Mouse (Mus musculus): Measurements from ENCODE around the gene Dennd1b. TPM values are rescaled to one million over a fixed set of nuclear protein-coding genes. Genes with fewer than 3 reads are reported as not detected.

Gene Dennd1b
- polyA plus RNA-seq, 1 experiment from 2014 or later: 14.7 TPM

- H3K9ac ChIP-seq (ENCODE audit: low read depth, low read length): no peak overlapping the region
- no peaks in the 10 kb centered on the region for H3K9me3 ChIP-seq (ENCODE audit: control insufficient read depth, low read length)
- DNase-seq (ENCODE audit: low spot score) (peak; percentile 31), ATAC-seq (ENCODE audit: low FRiP score) (peak; percentile 64; the same call in 1 of the 2 replicates)
- H3K36me3 ChIP-seq (ENCODE audit: control insufficient read depth, insufficient read depth, low read length): no peaks in the 10 kb centered on the region
- 66% methylated on average over 8 of the region's 8 CpGs for WGBS
- H3K27ac ChIP-seq (ENCODE audit: low read depth, low read length): no peak overlapping the region
- no peak overlapping the region for H3K4me3 ChIP-seq (ENCODE audit: low read depth, low read length)
- H3K4me2 ChIP-seq (replicated peaks; ENCODE audit: low read depth, low read length): no peak overlapping the region
- H3K4me1 ChIP-seq (replicated peaks; ENCODE audit: control insufficient read depth, insufficient read depth, low read length): no peaks in the 10 kb centered on the region
- no peaks in the 10 kb centered on the region for H3K27me3 ChIP-seq (ENCODE audit: control insufficient read depth, insufficient read depth, low read length)
These were observed 62.8 kb downstream of the Dennd1b start for GRCm38 (mm10) chr1:139025882-139026645.

- Histone ChIP-seq H3K36me3 (ENCODE audit: control insufficient read depth, insufficient read depth, low read length) (no peaks in the 10 kb centered on the region), H3K4me1 (replicated peaks; ENCODE audit: control insufficient read depth, insufficient read depth, low read length) (no peaks in the 10 kb centered on the region), H3K27ac (ENCODE audit: low read depth, low read length) (no peak overlapping the region), H3K4me2 (replicated peaks; ENCODE audit: low read depth, low read length) (no peak overlapping the region), H3K4me3 (ENCODE audit: low read depth, low read length) (no peak overlapping the region), H3K9me3 (ENCODE audit: control insufficient read depth, low read length) (no peaks in the 10 kb centered on the region), H3K9ac (ENCODE audit: low read depth, low read length) (no peak overlapping the region), H3K27me3 (ENCODE audit: control insufficient read depth, insufficient read depth, low read length) (no peaks in the 10 kb centered on the region)
- DNase-seq (ENCODE audit: low spot score) (no peak), ATAC-seq (ENCODE audit: low FRiP score) (no peak)
These were observed 66.3 kb downstream of the Dennd1b start for GRCm38 (mm10) chr1:139029521-139029920.

GRCm38 (mm10) chr1:139032411-139032810, 69.2 kb downstream of the Dennd1b start:
- no peak overlapping the region for H3K27ac ChIP-seq (ENCODE audit: low read depth, low read length)
- H3K9ac ChIP-seq (ENCODE audit: low read depth, low read length): no peak overlapping the region
- no peaks in the 10 kb centered on the region for H3K9me3 ChIP-seq (ENCODE audit: control insufficient read depth, low read length)
- no peaks in the 10 kb centered on the region for H3K36me3 ChIP-seq (ENCODE audit: control insufficient read depth, insufficient read depth, low read length)
- H3K27me3 ChIP-seq (ENCODE audit: control insufficient read depth, insufficient read depth, low read length): no peaks in the 10 kb centered on the region
- H3K4me3 ChIP-seq (ENCODE audit: low read depth, low read length): no peak overlapping the region
- 93% methylated on average over 1 of the region's 1 CpGs for WGBS
- no peak overlapping the region for H3K4me2 ChIP-seq (replicated peaks; ENCODE audit: low read depth, low read length)
- DNase-seq (ENCODE audit: low spot score) (no peak), ATAC-seq (ENCODE audit: low FRiP score) (no peak)
- H3K4me1 ChIP-seq (replicated peaks; ENCODE audit: control insufficient read depth, insufficient read depth, low read length): no peaks in the 10 kb centered on the region

- 75% methylated on average over 4 of the region's 4 CpGs for WGBS
- Histone ChIP-seq H3K9me3 (ENCODE audit: control insufficient read depth, low read length) (no peaks in the 10 kb centered on the region), H3K27ac (ENCODE audit: low read depth, low read length) (no peak overlapping the region), H3K4me2 (replicated peaks; ENCODE audit: low read depth, low read length) (no peak overlapping the region), H3K27me3 (ENCODE audit: control insufficient read depth, insufficient read depth, low read length) (no peaks in the 10 kb centered on the region), H3K4me1 (replicated peaks; ENCODE audit: control insufficient read depth, insufficient read depth, low read length) (no peaks in the 10 kb centered on the region), H3K36me3 (ENCODE audit: control insufficient read depth, insufficient read depth, low read length) (no peaks in the 10 kb centered on the region), H3K4me3 (ENCODE audit: low read depth, low read length) (no peak overlapping the region), H3K9ac (ENCODE audit: low read depth, low read length) (no peak overlapping the region)
- ATAC-seq (ENCODE audit: low FRiP score): no peak
- DNase-seq (ENCODE audit: low spot score): no peak
These were observed 71.9 kb downstream of the Dennd1b start for GRCm38 (mm10) chr1:139035141-139035540.

- Histone ChIP-seq H3K27me3 (ENCODE audit: control insufficient read depth, insufficient read depth, low read length) (no peaks in the 10 kb centered on the region), H3K4me3 (ENCODE audit: low read depth, low read length) (no peak overlapping the region), H3K9ac (ENCODE audit: low read depth, low read length) (no peak overlapping the region), H3K36me3 (ENCODE audit: control insufficient read depth, insufficient read depth, low read length) (no peaks in the 10 kb centered on the region), H3K4me1 (replicated peaks; ENCODE audit: control insufficient read depth, insufficient read depth, low read length) (no peaks in the 10 kb centered on the region), H3K4me2 (replicated peaks; ENCODE audit: low read depth, low read length) (no peak overlapping the region), H3K9me3 (ENCODE audit: control insufficient read depth, low read length) (no peaks in the 10 kb centered on the region), H3K27ac (ENCODE audit: low read depth, low read length) (no peak overlapping the region)
- 93% methylated on average over 1 of the region's 1 CpGs for WGBS
- DNase-seq (ENCODE audit: low spot score) (no peak), ATAC-seq (ENCODE audit: low FRiP score) (no peak)
These were observed 73.1 kb downstream of the Dennd1b start for GRCm38 (mm10) chr1:139036302-139036701.

GRCm38 (mm10) chr1:139036768-139037507, 73.7 kb downstream of the Dennd1b start:
- WGBS: 57% methylated on average over 7 of the region's 7 CpGs

GRCm38 (mm10) chr1:139038074-139038473, 74.8 kb downstream of the Dennd1b start:
- H3K27ac ChIP-seq (ENCODE audit: low read depth, low read length): no peak overlapping the region

More at GRCm38 (mm10) chr1:139036768-139037507, 73.7 kb downstream of the Dennd1b start:
- Histone ChIP-seq H3K36me3 (ENCODE audit: control insufficient read depth, insufficient read depth, low read length) (no peaks in the 10 kb centered on the region), H3K9ac (ENCODE audit: low read depth, low read length) (no peak overlapping the region), H3K4me3 (ENCODE audit: low read depth, low read length) (no peak overlapping the region), H3K27me3 (ENCODE audit: control insufficient read depth, insufficient read depth, low read length) (no peaks in the 10 kb centered on the region), H3K27ac (ENCODE audit: low read depth, low read length) (no peak overlapping the region), H3K4me1 (replicated peaks; ENCODE audit: control insufficient read depth, insufficient read depth, low read length) (no peaks in the 10 kb centered on the region), H3K4me2 (replicated peaks; ENCODE audit: low read depth, low read length) (no peak overlapping the region), H3K9me3 (ENCODE audit: control insufficient read depth, low read length) (no peaks in the 10 kb centered on the region)
- ATAC-seq (ENCODE audit: low FRiP score) (no peak), DNase-seq (ENCODE audit: low spot score) (no peak)

GRCm38 (mm10) chr1:139038620-139039019, 75.4 kb downstream of the Dennd1b start:
- WGBS: 67% methylated on average over 3 of the region's 3 CpGs
- no peaks in the 10 kb centered on the region for H3K36me3 ChIP-seq (ENCODE audit: control insufficient read depth, insufficient read depth, low read length)

More at GRCm38 (mm10) chr1:139038074-139038473, 74.8 kb downstream of the Dennd1b start:
- no peak overlapping the region for H3K4me3 ChIP-seq (ENCODE audit: low read depth, low read length)
- H3K4me1 ChIP-seq (replicated peaks; ENCODE audit: control insufficient read depth, insufficient read depth, low read length): no peaks in the 10 kb centered on the region
- WGBS: 36% methylated on average over 4 of the region's 4 CpGs
- H3K27me3 ChIP-seq (ENCODE audit: control insufficient read depth, insufficient read depth, low read length): no peaks in the 10 kb centered on the region
- H3K9ac ChIP-seq (ENCODE audit: low read depth, low read length): no peak overlapping the region
- H3K4me2 ChIP-seq (replicated peaks; ENCODE audit: low read depth, low read length): no peak overlapping the region
- no peaks in the 10 kb centered on the region for H3K9me3 ChIP-seq (ENCODE audit: control insufficient read depth, low read length)
- DNase-seq (ENCODE audit: low spot score): peak; percentile 49
- peak; percentile 86 for ATAC-seq (ENCODE audit: low FRiP score)
- no peaks in the 10 kb centered on the region for H3K36me3 ChIP-seq (ENCODE audit: control insufficient read depth, insufficient read depth, low read length)

More at GRCm38 (mm10) chr1:139038620-139039019, 75.4 kb downstream of the Dennd1b start:
- H3K4me2 ChIP-seq (replicated peaks; ENCODE audit: low read depth, low read length): no peak overlapping the region
- DNase-seq (ENCODE audit: low spot score): no peak
- H3K4me1 ChIP-seq (replicated peaks; ENCODE audit: control insufficient read depth, insufficient read depth, low read length): no peaks in the 10 kb centered on the region
- H3K27ac ChIP-seq (ENCODE audit: low read depth, low read length): no peak overlapping the region
- no peak overlapping the region for H3K9ac ChIP-seq (ENCODE audit: low read depth, low read length)
- no peak overlapping the region for H3K4me3 ChIP-seq (ENCODE audit: low read depth, low read length)
- no peaks in the 10 kb centered on the region for H3K27me3 ChIP-seq (ENCODE audit: control insufficient read depth, insufficient read depth, low read length)
- H3K9me3 ChIP-seq (ENCODE audit: control insufficient read depth, low read length): no peaks in the 10 kb centered on the region
- ATAC-seq (ENCODE audit: low FRiP score): no peak
